Mouse (Mus musculus): ENCODE data around the gene Nipa1. TPM values are rescaled to one million over a fixed set of nuclear protein-coding genes. Genes with fewer than 3 reads are reported as not detected.

Gene Nipa1
- total and polyA plus RNA-seq, 3 experiments: 0.38 to 1.0 (median 0.96) TPM

DNA sequence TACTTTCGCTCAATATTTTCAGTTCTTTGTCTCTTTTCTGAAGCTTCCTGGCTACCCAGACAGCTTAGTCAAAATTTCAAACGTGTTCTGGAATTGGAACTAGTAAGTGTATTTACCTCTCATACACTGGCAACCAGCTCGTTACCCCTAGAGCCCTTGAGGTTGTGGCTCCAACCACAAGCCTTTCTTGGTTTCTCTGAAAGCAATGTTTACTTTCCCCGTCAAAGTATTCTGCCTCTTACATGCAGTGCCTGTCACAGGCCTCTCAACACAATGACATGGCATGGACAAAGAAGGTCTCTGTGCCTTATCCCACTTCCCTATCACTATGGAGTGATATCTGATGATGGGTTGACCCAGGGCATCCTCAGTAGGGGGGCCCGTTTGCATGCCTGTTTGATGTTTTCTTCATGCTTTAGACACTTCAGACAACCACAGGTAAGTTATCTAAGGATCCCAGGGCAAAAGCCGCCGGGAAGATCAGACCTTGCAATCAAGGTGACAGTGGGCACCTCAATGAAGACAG, 1.2 kb downstream of the Nipa1 start:
- H3K27ac ChIP-seq (ENCODE audit: insufficient read depth, low read depth): no peak overlapping the region
- no peaks in the 10 kb centered on the region for H3K36me3 ChIP-seq (replicated peaks in 1 of 2; ENCODE audit: control insufficient read depth in 1 of 2, insufficient read depth in 1 of 2, low read length in 1 of 2)
- dilution Hi-C loops (cut with MboI; ENCODE audit: extremely low pct_ligation_motif_present, extremely low pct_unique_long_range_greater_than_20kb, low sequenced_read_pairs) (no loop called here), in situ Hi-C loops (cut with MboI; ENCODE audit: low pct_ligation_motif_present, low pct_unique_long_range_greater_than_20kb, low sequenced_read_pairs) (no loop called here)
- peak overlapping the region; percentile 44 for H3K4me2 ChIP-seq (ENCODE audit: insufficient read depth, low read depth, poor library complexity, severe bottlenecking)
- peaks cover 0 to 9% of the 10 kb centered on the region in 2 experiments; a peak in 2 of 4 replicates for H3K4me1 ChIP-seq (ENCODE audit: control insufficient read depth in 1 of 2, insufficient read depth in 2 of 2)
- H3K9ac ChIP-seq (ENCODE audit: insufficient read depth, low read depth): no peak overlapping the region
- H3K4me3 ChIP-seq (replicated peaks in 1 of 3; ENCODE audit: low read depth in 2 of 3, low read length in 2 of 3, poor library complexity in 1 of 3): peak overlapping the region in 1 of 3 experiments; percentile 66
- H3K27me3 ChIP-seq (replicated peaks): peaks cover 3% of the 10 kb centered on the region
- 0 out of 2 replicates have a peak, but pooled peaks have one; percentile 11 for TF ChIP-seq MAFK (IDR thresholded peaks at IDR 0.05; ENCODE audit: insufficient replicate concordance, low read length)
- TF ChIP-seq ZKSCAN1 (IDR thresholded peaks at IDR 0.05; ENCODE audit: borderline replicate concordance, low read depth, low read length): no peak
- TF ChIP-seq UBTF (IDR thresholded peaks at IDR 0.05; ENCODE audit: low read depth, low read length): no peak
- no peaks in the 10 kb centered on the region for H3K79me2 ChIP-seq (replicated peaks; ENCODE audit: control insufficient read depth, extremely low read depth, insufficient read depth, poor library complexity, severe bottlenecking)
- no peak for DNase-seq (ENCODE audit: extremely low read depth)
- peaks cover 6% of the 10 kb centered on the region for H3K9me3 ChIP-seq (replicated peaks; ENCODE audit: low read length)

DNA sequence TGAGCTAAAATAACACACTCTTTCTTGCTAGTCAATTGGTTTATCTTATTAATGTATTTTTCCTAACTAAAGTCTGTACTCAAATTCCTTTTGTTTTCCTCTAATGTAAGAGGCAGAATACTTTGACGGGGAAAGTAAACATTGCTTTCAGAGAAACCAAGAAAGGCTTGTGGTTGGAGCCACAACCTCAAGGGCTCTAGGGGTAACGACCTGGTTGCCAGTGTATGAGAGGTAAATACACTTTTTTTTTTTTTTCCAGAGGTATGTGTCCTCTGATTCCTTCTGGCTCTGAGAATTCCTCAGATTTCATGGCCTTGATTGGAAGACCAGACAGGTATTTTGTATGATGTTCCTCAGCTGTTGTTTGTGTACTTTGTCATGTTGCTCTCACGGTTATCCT, 2.0 kb downstream of the Nipa1 start:
- no peaks in the 10 kb centered on the region for H3K36me3 ChIP-seq (replicated peaks in 1 of 2; ENCODE audit: control insufficient read depth in 1 of 2, insufficient read depth in 1 of 2, low read length in 1 of 2)
- peaks cover 3% of the 10 kb centered on the region for H3K27me3 ChIP-seq (replicated peaks)
- in situ Hi-C loops (cut with MboI; ENCODE audit: low pct_ligation_motif_present, low pct_unique_long_range_greater_than_20kb, low sequenced_read_pairs): no loop called here
- TF ChIP-seq E2F4 (IDR thresholded peaks at IDR 0.05; ENCODE audit: insufficient replicate concordance, low read depth, low read length) (no peak), MXI1 (IDR thresholded peaks at IDR 0.05; ENCODE audit: low read depth, low read length) (no peak), CHD2 (IDR thresholded peaks at IDR 0.05; ENCODE audit: low read length) (no peak), EP300 (IDR thresholded peaks at IDR 0.05; ENCODE audit: low read length) (no peak), IRF4 (IDR thresholded peaks at IDR 0.05; ENCODE audit: low read depth, low read length) (no peak), NRF1 (IDR thresholded peaks at IDR 0.05; ENCODE audit: low read depth, low read length) (no peak), POLR2A (IDR thresholded peaks at IDR 0.05; ENCODE audit: low read depth, low read length) (no peak), UBTF (IDR thresholded peaks at IDR 0.05; ENCODE audit: low read depth, low read length) (no peak), ELF1 (IDR thresholded peaks at IDR 0.05; ENCODE audit: low read depth, low read length) (no peak), CHD1 (IDR thresholded peaks at IDR 0.05; ENCODE audit: low read depth, low read length) (no peak), JUND (conservative IDR thresholded peaks at IDR 0.05; ENCODE audit: low read depth, low read length) (no peak), RCOR1 (conservative IDR thresholded peaks at IDR 0.05; ENCODE audit: low read depth, low read length) (no peak), JUN (IDR thresholded peaks at IDR 0.05; ENCODE audit: insufficient read depth, low read depth, low read length) (no peak), TBP (conservative IDR thresholded peaks at IDR 0.05; ENCODE audit: low read depth, low read length) (no peak), POLR2AphosphoS2 (IDR thresholded peaks at IDR 0.05; ENCODE audit: low read depth, low read length) (no peak), RAD21 (IDR thresholded peaks at IDR 0.05; ENCODE audit: low read depth, low read length) (no peak), MEF2A (IDR thresholded peaks at IDR 0.05; ENCODE audit: borderline replicate concordance, low read depth, low read length) (no peak), HCFC1 (IDR thresholded peaks at IDR 0.05; ENCODE audit: low read depth, low read length) (no peak)
- H3K79me2 ChIP-seq (replicated peaks; ENCODE audit: control insufficient read depth, extremely low read depth, insufficient read depth, poor library complexity, severe bottlenecking): no peaks in the 10 kb centered on the region
- H3K4me1 ChIP-seq (ENCODE audit: control insufficient read depth in 1 of 2, insufficient read depth in 2 of 2): peaks cover 0 to 16% of the 10 kb centered on the region in 2 experiments; a peak in 2 of 4 replicates
- no peak overlapping the region for H3K9ac ChIP-seq (ENCODE audit: insufficient read depth, low read depth)
- H3K4me2 ChIP-seq (ENCODE audit: insufficient read depth, low read depth, poor library complexity, severe bottlenecking): no peak overlapping the region
- no peak overlapping the region for H3K4me3 ChIP-seq (replicated peaks in 1 of 3; ENCODE audit: low read depth in 2 of 3, low read length in 2 of 3, poor library complexity in 1 of 3)
- peaks cover 6% of the 10 kb centered on the region for H3K9me3 ChIP-seq (replicated peaks; ENCODE audit: low read length)
- dilution Hi-C loops (cut with MboI; ENCODE audit: extremely low pct_ligation_motif_present, extremely low pct_unique_long_range_greater_than_20kb, low sequenced_read_pairs): no loop called here
- no peak for DNase-seq (ENCODE audit: extremely low read depth)
- no peak overlapping the region for H3K27ac ChIP-seq (ENCODE audit: insufficient read depth, low read depth)
